Mouse (Mus musculus) hindbrain, embryonic 11.5 days (tissue): ENCODE data around the gene Mdfic. TPM values are rescaled to one million over a fixed set of nuclear protein-coding genes. Genes with fewer than 3 reads are reported as not detected.

Source experiments
- ATAC-seq: fragments of 200-750 bp; cut with Nextera tagmentation; 2 replicates; pipeline ENCODE4 v1.8.0; 2017; ENCODE audit warnings: mild to moderate bottlenecking, moderate TSS enrichment, moderate library complexity; ENCODE audit not compliant: low FRiP score
- DNase-seq: peaks from one replicate; pipeline ENCODE4 v3.0.0-alpha.2; 2015; ENCODE audit warnings: low spot score
- H3K27ac ChIP-seq: fragments of 300-500 bp; sonication (generic); 2 replicates; pipeline ENCODE4 v1.5.1; 2014; ENCODE audit warnings: mild to moderate bottlenecking, low read depth, low read length
- H3K27me3 ChIP-seq: fragments of 300-500 bp; sonication (generic); 2 replicates; pipeline ENCODE4 v1.6.1; 2014; ENCODE audit warnings: mild to moderate bottlenecking, low read length, moderate library complexity, mixed read lengths; ENCODE audit not compliant: control insufficient read depth, insufficient read depth
- H3K36me3 ChIP-seq: fragments of 300-500 bp; sonication (generic); 2 replicates; pipeline ENCODE4 v1.6.1; 2014; ENCODE audit warnings: mild to moderate bottlenecking, low read length, moderate library complexity, mixed read lengths; ENCODE audit not compliant: control insufficient read depth, insufficient read depth
- H3K4me1 ChIP-seq: fragments of 300-500 bp; sonication (generic); replicated peaks from 2 replicates; pipeline ENCODE4 v1.6.1; 2014; ENCODE audit warnings: low read length, mixed read lengths; ENCODE audit not compliant: control insufficient read depth, insufficient read depth
- H3K4me2 ChIP-seq: fragments of 300-500 bp; sonication (generic); replicated peaks from 2 replicates; pipeline ENCODE4 v1.6.1; 2014; ENCODE audit warnings: mild to moderate bottlenecking, low read depth, low read length
- H3K4me3 ChIP-seq: fragments of 300-500 bp; sonication (generic); 2 replicates; pipeline ENCODE4 v1.5.1; 2014; ENCODE audit warnings: low read depth, low read length
- H3K9ac ChIP-seq: fragments of 300-500 bp; sonication (generic); 2 replicates; pipeline ENCODE4 v1.6.1; 2014; ENCODE audit warnings: low read depth, low read length
- H3K9me3 ChIP-seq: fragments of 300-500 bp; sonication (generic); 2 replicates; pipeline ENCODE4 v1.6.1; 2016; ENCODE audit warnings: low read length; ENCODE audit not compliant: control insufficient read depth
- WGBS: fragments of 180-500 bp; shearing (Covaris S2); extraction: QIAGEN DNeasy Blood & Tissue Kit; methylation state at CpG from one replicate; pipeline ENCODE4 v1.1.7; 2014; 5-methylcytosine and 5-hydroxymethylcytosine counted together
- polyA plus RNA-seq: library from polyadenylated mRNA; unstranded; fragments of >200 nt; fragmentation: Nextera tagmentation; extraction: Ambion mirVana; gene quantifications from 2 replicates; pipeline ENCODE4 v1.2.1, GENCODE M21; 2014

The Mdfic gene
- polyA plus RNA-seq, 1 experiment from 2014 or later: 4.8 TPM

DNA sequence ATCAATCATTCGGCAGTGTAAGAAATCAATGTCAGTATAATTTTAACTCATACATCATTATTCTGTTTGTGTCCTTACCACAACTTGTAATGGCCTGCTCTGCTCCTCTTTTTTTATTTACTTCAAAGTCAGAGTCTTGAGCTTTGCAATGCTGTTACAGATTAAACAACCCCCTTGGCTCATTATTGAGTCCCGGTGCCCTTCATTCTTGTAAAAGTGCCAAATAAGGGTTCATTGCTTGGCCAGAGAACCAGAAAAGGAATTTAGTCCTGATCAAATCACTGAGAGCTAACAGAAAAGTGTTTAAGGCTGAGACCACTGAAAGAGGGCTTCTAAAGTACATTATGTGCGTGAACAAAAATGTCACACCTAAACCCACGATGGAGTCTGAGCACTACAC, 10.2 kb downstream of the Mdfic start:
- Histone ChIP-seq H3K4me2 (no peak overlapping the region), H3K36me3 (no peaks in the 10 kb centered on the region), H3K4me1 (no peaks in the 10 kb centered on the region), H3K27ac (no peak overlapping the region), H3K9ac (no peak overlapping the region), H3K27me3 (no peaks in the 10 kb centered on the region), H3K4me3 (no peak overlapping the region), H3K9me3 (no peaks in the 10 kb centered on the region)
- no peak for ATAC-seq
- DNase-seq: no peak
- 92% methylated on average over 4 of the region's 4 CpGs for WGBS

DNA sequence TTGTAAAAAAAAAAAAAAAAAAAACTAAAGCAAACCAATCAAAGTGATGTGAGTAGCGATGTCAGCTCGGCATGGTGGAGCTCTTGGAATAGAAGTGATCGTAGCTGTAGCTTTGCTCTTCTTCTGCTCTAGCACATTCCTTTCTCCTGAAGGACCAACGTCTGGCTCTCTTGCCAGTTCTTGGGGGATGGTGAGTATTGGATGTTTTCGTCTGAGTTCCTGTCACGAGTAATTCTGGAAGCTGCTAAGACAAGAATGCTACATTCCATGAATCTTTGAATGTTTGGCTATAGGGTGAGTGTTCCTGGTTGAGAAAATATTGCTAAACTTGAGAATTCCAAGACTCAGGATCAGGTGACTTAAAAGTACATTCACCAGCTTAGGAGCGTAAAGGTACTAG, 11.0 kb downstream of the Mdfic start:
- no peak overlapping the region for H3K27ac ChIP-seq
- no peak overlapping the region for H3K4me3 ChIP-seq
- no peaks in the 10 kb centered on the region for H3K9me3 ChIP-seq
- DNase-seq (no peak), ATAC-seq (no peak)
- no peaks in the 10 kb centered on the region for H3K36me3 ChIP-seq
- no peak overlapping the region for H3K9ac ChIP-seq
- no peak overlapping the region for H3K4me2 ChIP-seq
- H3K27me3 ChIP-seq: no peaks in the 10 kb centered on the region
- H3K4me1 ChIP-seq: no peaks in the 10 kb centered on the region
- 74% methylated on average over 7 of the region's 7 CpGs for WGBS

DNA sequence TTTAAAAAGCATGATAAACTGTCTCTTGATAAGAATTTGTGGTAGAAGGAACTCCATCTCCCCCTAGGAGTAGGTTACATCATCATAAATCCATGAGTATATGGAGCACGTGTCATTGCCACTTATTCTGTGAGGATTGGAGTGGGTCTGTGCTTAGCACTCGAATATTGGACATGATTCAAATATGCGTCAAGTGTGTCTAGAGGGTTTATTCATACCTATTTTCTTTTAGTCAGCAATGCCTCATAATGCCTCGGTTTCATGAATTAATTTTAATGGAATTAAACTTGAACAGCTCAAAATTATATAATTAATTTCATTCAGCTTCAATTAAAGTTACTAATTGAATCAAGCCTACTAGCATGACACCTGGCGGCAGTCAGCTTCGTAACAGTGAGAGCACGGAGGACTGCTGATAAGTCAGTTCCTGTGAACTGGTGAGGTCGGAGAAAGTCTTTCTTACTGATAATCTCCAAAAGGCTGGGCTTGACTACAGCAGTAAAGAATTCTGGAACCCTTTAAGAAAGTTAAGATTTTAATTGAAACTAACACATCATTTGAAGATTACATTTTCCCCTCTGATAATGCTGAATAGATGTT, 17.0 kb downstream of the Mdfic start:
- DNase-seq (no peak), ATAC-seq (no peak)
- Histone ChIP-seq H3K4me2 (no peak overlapping the region), H3K4me1 (no peaks in the 10 kb centered on the region), H3K9ac (no peak overlapping the region), H3K27ac (no peak overlapping the region), H3K27me3 (no peaks in the 10 kb centered on the region), H3K9me3 (no peaks in the 10 kb centered on the region), H3K4me3 (no peak overlapping the region), H3K36me3 (no peaks in the 10 kb centered on the region)
- 87% methylated on average over 8 of the region's 8 CpGs for WGBS

DNA sequence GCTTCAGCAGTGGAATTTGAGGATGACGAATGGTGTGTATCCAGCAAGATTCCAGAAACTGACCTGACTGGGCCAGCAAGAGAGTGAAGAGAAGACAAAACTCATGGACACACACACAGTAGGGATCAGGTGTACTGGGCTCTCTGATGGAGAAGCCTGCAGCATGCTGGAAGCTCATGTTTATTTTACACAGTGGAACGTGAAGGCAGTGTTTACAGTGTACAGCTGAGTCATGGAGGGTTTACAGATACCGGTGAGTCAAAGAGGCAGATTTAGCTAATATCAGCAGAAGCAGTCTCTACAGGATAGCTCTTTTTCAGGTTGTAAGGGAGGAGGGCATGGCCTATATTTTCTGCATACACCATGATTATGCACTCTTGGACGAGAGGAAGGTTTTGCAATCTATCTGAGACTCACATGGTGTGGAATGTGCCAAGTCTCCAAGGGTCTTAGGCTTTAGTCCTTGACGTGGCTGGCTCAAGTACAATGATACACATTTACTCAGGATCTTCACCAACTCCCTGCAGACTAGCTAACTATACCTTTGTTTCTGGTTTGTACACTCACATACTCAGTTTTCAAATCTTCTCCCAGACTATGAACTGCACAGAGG, 18.0 kb downstream of the Mdfic start:
- DNase-seq (no peak), ATAC-seq (no peak)
- Histone ChIP-seq H3K36me3 (no peaks in the 10 kb centered on the region), H3K27ac (no peak overlapping the region), H3K4me2 (no peak overlapping the region), H3K4me3 (no peak overlapping the region), H3K9me3 (no peaks in the 10 kb centered on the region), H3K27me3 (no peaks in the 10 kb centered on the region), H3K4me1 (no peaks in the 10 kb centered on the region), H3K9ac (no peak overlapping the region)
- 78% methylated on average over 5 of the region's 5 CpGs for WGBS

DNA sequence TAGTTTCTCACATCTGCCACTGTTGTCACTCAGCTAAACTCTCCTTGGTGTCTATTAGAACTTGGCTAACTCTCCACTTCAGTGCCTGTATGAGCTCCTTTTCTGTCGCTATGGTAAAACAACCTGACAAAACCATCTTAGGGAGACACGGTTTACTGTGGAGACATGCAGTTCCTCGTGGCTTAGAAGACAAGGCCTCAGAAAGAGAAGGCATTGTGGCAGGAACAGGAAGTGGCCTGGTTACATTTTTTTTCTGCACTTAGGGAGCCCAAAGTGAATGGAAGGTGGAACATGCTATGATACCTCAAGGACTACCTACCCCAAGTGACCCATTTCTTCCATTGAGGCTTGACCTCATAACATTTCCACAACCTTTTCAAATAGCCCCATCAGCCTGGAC, 18.7 kb downstream of the Mdfic start:
- no peak overlapping the region for H3K27ac ChIP-seq
- H3K9me3 ChIP-seq: no peaks in the 10 kb centered on the region
- no peaks in the 10 kb centered on the region for H3K27me3 ChIP-seq
- ATAC-seq (no peak), DNase-seq (no peak)
- no peak overlapping the region for H3K9ac ChIP-seq
- no peak overlapping the region for H3K4me2 ChIP-seq
- 73% methylated on average over 3 of the region's 3 CpGs for WGBS
- no peak overlapping the region for H3K4me3 ChIP-seq
- no peaks in the 10 kb centered on the region for H3K4me1 ChIP-seq
- H3K36me3 ChIP-seq: no peaks in the 10 kb centered on the region

DNA sequence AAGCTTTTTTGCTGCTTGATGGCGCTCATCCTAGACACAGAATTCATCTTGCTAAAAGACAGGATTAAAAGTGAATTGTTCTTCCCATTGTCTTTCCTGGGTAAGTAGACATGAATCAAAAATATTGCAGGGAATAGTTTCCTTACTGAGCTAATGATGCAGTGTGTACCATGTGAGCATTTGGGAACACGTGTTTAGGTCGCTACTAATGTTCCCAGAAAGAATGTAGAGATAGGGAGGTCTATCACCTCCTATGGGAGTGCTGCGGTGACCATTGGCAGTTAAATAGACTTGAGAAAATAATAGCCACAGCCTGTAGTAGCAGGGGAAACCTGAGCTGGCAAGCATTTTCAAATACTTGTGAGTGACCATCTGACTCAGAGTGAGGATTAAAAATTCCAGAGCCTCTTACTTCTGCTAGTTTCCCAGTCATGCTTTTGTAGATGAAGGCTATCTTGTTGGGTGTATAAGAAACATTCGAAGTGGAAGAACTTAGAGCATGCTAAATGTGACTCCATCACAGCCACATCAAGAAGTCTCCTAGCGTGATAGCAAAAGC, 22.2 kb downstream of the Mdfic start:
- no peak overlapping the region for H3K27ac ChIP-seq
- no peaks in the 10 kb centered on the region for H3K4me1 ChIP-seq
- no peaks in the 10 kb centered on the region for H3K27me3 ChIP-seq
- 83% methylated on average over 6 of the region's 6 CpGs for WGBS
- DNase-seq (no peak), ATAC-seq (no peak)
- no peaks in the 10 kb centered on the region for H3K36me3 ChIP-seq
- no peak overlapping the region for H3K9ac ChIP-seq
- H3K9me3 ChIP-seq: no peaks in the 10 kb centered on the region
- H3K4me3 ChIP-seq: no peak overlapping the region
- no peak overlapping the region for H3K4me2 ChIP-seq

DNA sequence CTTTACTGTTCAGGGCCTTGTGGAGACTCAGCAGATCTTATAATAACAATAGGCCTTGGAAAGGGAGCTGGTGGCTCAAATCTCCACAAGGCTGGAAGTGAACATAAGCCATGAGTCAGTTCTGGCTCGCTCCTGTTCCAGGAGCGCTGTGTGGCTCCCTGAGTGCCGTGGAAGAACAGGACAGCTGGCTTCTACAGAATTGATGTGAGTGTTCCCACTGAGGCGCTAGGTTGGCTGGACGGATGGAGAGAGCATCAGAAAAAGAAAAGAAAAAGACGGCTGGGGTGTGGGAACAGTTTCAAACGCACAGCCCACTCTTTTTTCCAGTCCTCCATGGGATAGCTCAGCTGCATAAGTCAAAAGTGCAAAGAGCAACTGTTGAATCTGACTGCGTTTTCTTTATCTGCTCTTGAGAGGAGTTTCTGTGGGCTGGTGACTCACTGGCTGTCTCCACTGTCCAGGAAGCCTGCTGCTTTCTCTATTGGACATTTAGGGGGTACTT, 22.9 kb downstream of the Mdfic start:
- no peak overlapping the region for H3K4me2 ChIP-seq
- no peak overlapping the region for H3K9ac ChIP-seq
- no peaks in the 10 kb centered on the region for H3K4me1 ChIP-seq
- no peak overlapping the region for H3K4me3 ChIP-seq
- no peaks in the 10 kb centered on the region for H3K36me3 ChIP-seq
- DNase-seq (no peak), ATAC-seq (no peak)
- H3K9me3 ChIP-seq: no peaks in the 10 kb centered on the region
- no peaks in the 10 kb centered on the region for H3K27me3 ChIP-seq
- H3K27ac ChIP-seq: no peak overlapping the region
- 66% methylated on average over 8 of the region's 8 CpGs for WGBS

DNA sequence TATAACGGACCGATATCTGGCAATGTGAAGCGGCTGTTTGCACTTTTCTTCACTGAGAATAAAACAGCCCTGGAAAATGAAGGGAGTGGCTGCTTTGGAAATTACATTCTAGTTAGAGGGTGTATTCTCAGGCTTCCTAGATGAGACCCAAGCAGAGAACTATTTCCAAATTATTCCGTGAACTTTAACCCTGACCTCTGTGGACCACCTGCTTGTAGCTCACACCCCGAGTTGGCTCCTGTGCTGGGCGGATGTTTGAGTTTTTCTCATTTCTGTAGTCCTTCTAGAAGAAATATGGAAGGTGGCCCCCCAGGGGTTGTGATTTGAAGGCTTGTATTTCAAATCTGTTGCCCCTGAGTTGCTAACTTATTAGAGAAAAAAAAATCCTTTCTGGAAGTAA, 23.3 kb downstream of the Mdfic start:
- no peak overlapping the region for H3K4me3 ChIP-seq
- whole genome bisulfite sequencing: 69% methylated on average over 6 of the region's 6 CpGs
- H3K4me1 ChIP-seq: no peaks in the 10 kb centered on the region
- no peaks in the 10 kb centered on the region for H3K9me3 ChIP-seq
- no peak overlapping the region for H3K9ac ChIP-seq
- no peak for ATAC-seq
- no peak for DNase-seq
- H3K27me3 ChIP-seq: no peaks in the 10 kb centered on the region
- H3K36me3 ChIP-seq: no peaks in the 10 kb centered on the region
- no peak overlapping the region for H3K27ac ChIP-seq
- no peak overlapping the region for H3K4me2 ChIP-seq

DNA sequence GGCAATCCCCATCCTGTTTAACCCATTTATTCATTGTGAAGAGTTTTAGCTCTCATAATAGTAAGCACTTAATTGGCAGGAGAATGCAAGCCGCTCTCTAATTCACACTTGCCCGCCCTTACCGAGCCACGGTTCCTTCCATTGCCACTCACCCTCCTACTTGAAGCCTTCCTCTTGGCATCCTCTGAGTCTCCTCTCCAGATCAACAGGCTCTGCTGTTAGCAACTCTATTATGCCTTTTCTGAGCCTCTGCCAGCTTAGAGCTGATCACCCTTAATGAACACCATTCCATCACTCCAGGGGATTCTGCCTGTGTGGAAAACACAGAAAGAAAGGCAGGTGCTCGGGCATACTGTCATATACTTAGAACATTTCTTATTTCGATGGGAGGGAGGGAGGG, 24.9 kb downstream of the Mdfic start:
- WGBS: 79% methylated on average over 6 of the region's 6 CpGs
- Histone ChIP-seq H3K27ac (no peak overlapping the region), H3K9ac (no peak overlapping the region), H3K9me3 (no peaks in the 10 kb centered on the region), H3K4me2 (no peak overlapping the region), H3K36me3 (no peaks in the 10 kb centered on the region), H3K4me1 (no peaks in the 10 kb centered on the region), H3K27me3 (no peaks in the 10 kb centered on the region), H3K4me3 (no peak overlapping the region)
- ATAC-seq: no peak
- DNase-seq: no peak
